Mouse (Mus musculus) myocyte (in vitro differentiated cells): Measurements from ENCODE around the gene Mctp2. TPM values are rescaled to one million over a fixed set of nuclear protein-coding genes. Genes with fewer than 3 reads are reported as not detected.

Source experiments
- H3K27me3 ChIP-seq: one replicate; pipeline ENCODE4 v1.6.1; 2011; ENCODE audit not compliant: control insufficient read depth, insufficient read depth, insufficient read length
- H3K36me3 ChIP-seq: one replicate; pipeline ENCODE4 v1.6.1; 2011; ENCODE audit not compliant: control insufficient read depth, insufficient read depth
- H3K4me2 ChIP-seq: one replicate; pipeline ENCODE4 v1.6.1; 2011; ENCODE audit warnings: low read depth, control low read depth
- H3K4me3 ChIP-seq: one replicate; pipeline ENCODE4 v1.5.1; 2011; ENCODE audit warnings: mild to moderate bottlenecking, control low read depth, moderate library complexity
- H3K79me2 ChIP-seq: one replicate; pipeline ENCODE4 v1.6.1; 2011; ENCODE audit not compliant: control insufficient read depth, insufficient read depth
- H3ac ChIP-seq: one replicate; pipeline ENCODE4 v1.6.1; 2011; ENCODE audit not compliant: control insufficient read depth, insufficient read length
- CEBPB ChIP-seq: IDR thresholded peaks from 2 replicates; pipeline ENCODE4 v1.6.1; 2011; ENCODE audit warnings: mild to moderate bottlenecking, moderate library complexity; ENCODE audit not compliant: poor library complexity, insufficient read depth, severe bottlenecking
- E2F4 ChIP-seq: IDR thresholded peaks from one replicate; pipeline ENCODE4 v1.6.1; 2011; ENCODE audit warnings: mild to moderate bottlenecking, control low read depth, moderate library complexity; ENCODE audit not compliant: insufficient read depth
- MAX ChIP-seq: IDR thresholded peaks from one replicate; pipeline ENCODE4 v1.6.1; 2011; ENCODE audit warnings: low read depth, mild to moderate bottlenecking, control low read depth
- MYOD1 ChIP-seq, 3 experiments: IDR thresholded peaks; one replicate each; pipeline ENCODE4 v1.6.1; 2011; ENCODE audit warnings: control low read depth in 2 of 3, low read depth in 2 of 3, mild to moderate bottlenecking in 2 of 3, moderate library complexity in 1 of 3; ENCODE audit not compliant: insufficient read length in 2 of 3, control insufficient read depth in 1 of 3
- MYOG ChIP-seq, 3 experiments: IDR thresholded peaks; one replicate each; pipeline ENCODE4 v1.6.1; 2011; ENCODE audit warnings: control low read depth in 2 of 3, low read depth in 2 of 3, mild to moderate bottlenecking in 2 of 3; ENCODE audit not compliant: insufficient read length in 2 of 3, control insufficient read depth in 1 of 3, insufficient read depth in 1 of 3
- POLR2A ChIP-seq: IDR thresholded peaks from one replicate; pipeline ENCODE4 v1.6.1; 2011; ENCODE audit warnings: low read depth, mild to moderate bottlenecking, control low read depth, moderate library complexity; ENCODE audit not compliant: insufficient read length
- POLR2AphosphoS2 ChIP-seq: IDR thresholded peaks from one replicate; pipeline ENCODE4 v1.6.1; 2011; ENCODE audit warnings: low read depth, control low read depth; ENCODE audit not compliant: insufficient read length
- REST ChIP-seq: IDR thresholded peaks from one replicate; pipeline ENCODE4 v1.6.1; 2011; ENCODE audit warnings: mild to moderate bottlenecking, control low read depth, moderate library complexity; ENCODE audit not compliant: insufficient read depth, insufficient read length
- SRF ChIP-seq: IDR thresholded peaks from one replicate; pipeline ENCODE4 v1.6.1; 2011; ENCODE audit warnings: low read depth; ENCODE audit not compliant: control insufficient read depth, insufficient read length
- TCF12 ChIP-seq: IDR thresholded peaks from one replicate; pipeline ENCODE4 v1.6.1; 2011; ENCODE audit warnings: mild to moderate bottlenecking, control low read depth; ENCODE audit not compliant: poor library complexity, insufficient read depth, severe bottlenecking
- TCF3 ChIP-seq: IDR thresholded peaks from one replicate; pipeline ENCODE4 v1.6.1; 2011; ENCODE audit warnings: low read depth, control low read depth; ENCODE audit not compliant: insufficient read length
- USF1 ChIP-seq: IDR thresholded peaks from one replicate; pipeline ENCODE4 v1.6.1; 2011; ENCODE audit warnings: low read depth, mild to moderate bottlenecking, control low read depth, moderate library complexity
- polyA plus RNA-seq: library from polyadenylated mRNA; unstranded; fragments of >200 nt; fragmentation: generic; extraction: Trizol; gene quantifications from one replicate; pipeline ENCODE4 v1.2.1, GENCODE M21; 2012; ENCODE audit warnings: missing spikeins

Mctp2 gene
- polyA plus RNA-seq, 1 experiment: 0.18 TPM

DNA sequence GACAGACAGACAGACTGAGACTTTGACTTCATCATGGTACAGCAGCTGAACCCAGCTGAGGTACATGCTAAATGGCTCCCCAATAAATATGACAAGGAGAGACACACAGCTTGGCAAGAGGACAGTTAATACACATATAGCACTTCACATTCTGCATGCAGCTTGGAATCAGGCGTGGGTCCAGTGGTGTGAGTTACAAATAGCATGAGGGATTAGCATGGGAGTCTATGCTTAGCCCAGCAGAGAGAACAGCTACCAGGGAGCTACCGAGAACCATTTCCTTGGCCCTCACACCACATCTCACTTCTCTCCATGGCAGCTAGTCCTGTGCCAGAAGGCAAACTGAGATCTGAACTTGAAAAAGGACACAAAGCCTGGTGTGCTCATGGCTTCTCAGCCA, 137.1 kb downstream of the Mctp2 start:
- no peak for TF ChIP-seq MYOG (IDR thresholded peaks at IDR 0.05; ENCODE audit: control insufficient read depth in 1 of 3, insufficient read depth in 1 of 3, insufficient read length in 2 of 3, low read depth in 2 of 3)
- TF ChIP-seq POLR2AphosphoS2: no peak
- no peak for TF ChIP-seq REST
- no peak for TF ChIP-seq TCF12
- no peak for TF ChIP-seq POLR2A
- no peak for TF ChIP-seq USF1
- no peak for TF ChIP-seq SRF
- no peak for TF ChIP-seq TCF3
- TF ChIP-seq CEBPB: no peak
- no peak for TF ChIP-seq MAX
- no peak for TF ChIP-seq MYOD1 (IDR thresholded peaks at IDR 0.05; ENCODE audit: control insufficient read depth in 1 of 3, insufficient read length in 2 of 3, low read depth in 2 of 3)
- no peak for TF ChIP-seq E2F4
- Histone ChIP-seq H3K4me2 (no peak overlapping the region), H3K4me3 (no peak overlapping the region), H3K36me3 (no peaks in the 10 kb centered on the region), H3ac (no peak overlapping the region), H3K79me2 (no peaks in the 10 kb centered on the region), H3K27me3 (no peaks in the 10 kb centered on the region)

DNA sequence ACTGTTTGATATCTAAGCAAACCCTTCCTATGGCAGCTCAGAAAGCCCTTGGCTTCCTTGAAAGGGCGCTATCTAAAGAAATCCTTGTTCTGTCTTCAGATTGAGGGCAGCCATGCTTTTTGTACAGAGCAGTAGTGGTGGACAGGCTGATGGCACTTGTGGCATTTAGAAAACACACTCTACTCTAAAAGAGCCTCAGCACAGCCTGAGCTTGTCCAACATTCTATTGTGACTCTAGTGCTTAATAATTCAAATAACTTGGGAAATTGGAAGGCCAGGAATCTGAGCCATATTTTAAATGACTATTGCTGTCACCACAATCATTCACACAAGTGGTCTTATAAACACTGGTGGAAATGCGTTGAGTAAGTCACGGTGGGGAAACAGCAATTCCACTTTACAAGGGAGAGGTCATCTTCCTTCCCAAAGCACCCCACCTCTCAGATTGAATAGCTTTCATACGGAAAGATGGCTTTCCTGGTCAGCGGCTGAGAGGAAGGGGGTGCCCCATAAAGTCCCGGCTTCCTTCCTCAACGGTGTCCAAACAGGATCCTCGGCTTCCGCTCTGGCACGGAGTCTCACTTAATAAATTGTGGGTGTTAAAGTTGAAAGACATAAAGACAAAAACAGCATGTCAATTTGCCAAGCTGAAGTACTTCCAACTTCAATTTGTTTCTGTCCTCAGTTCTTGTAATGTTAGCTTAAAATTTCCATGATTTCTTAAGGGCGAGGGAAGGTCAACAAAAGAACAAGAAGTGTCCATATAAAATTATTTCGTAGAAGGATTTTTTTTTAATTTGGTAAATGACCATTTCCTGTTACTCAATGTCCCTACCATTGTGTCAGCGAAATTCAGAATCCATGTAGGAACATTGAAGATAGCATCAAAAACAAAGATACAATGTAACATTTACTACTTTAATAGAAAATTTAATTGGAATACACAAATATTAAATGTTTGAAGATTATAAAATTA, 140.4 kb downstream of the Mctp2 start:
- Histone ChIP-seq H3K4me3 (no peak overlapping the region), H3K36me3 (no peaks in the 10 kb centered on the region), H3ac (no peak overlapping the region), H3K79me2 (no peaks in the 10 kb centered on the region), H3K27me3 (no peaks in the 10 kb centered on the region), H3K4me2 (no peak overlapping the region)
- TF ChIP-seq TCF12 (no peak), TCF3 (no peak), MAX (no peak), E2F4 (no peak), SRF (no peak), POLR2A (no peak), POLR2AphosphoS2 (no peak), REST (no peak), MYOD1 (IDR thresholded peaks at IDR 0.05; ENCODE audit: control insufficient read depth in 1 of 3, insufficient read length in 2 of 3, low read depth in 2 of 3) (no peak), USF1 (no peak), CEBPB (no peak), MYOG (IDR thresholded peaks at IDR 0.05; ENCODE audit: control insufficient read depth in 1 of 3, insufficient read depth in 1 of 3, insufficient read length in 2 of 3, low read depth in 2 of 3) (no peak)

DNA sequence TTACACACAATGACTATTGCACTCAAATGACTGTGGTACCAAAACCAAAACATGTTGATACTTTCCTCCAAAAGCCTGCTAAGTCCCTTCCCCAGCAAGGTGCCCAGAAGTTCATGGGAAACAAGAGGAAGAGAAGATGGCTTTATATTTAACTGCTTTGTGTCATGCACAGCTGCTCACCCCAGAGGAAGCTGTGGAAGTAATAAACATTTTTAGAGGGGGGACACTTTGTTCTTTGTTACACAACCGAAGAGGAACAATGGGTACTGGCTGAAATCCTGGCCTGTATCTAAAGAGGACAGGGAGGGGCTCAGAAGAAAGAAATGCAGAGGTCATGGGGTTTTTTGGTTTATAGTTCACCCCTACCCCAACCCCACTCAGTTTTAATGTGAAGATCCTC, 144.2 kb downstream of the Mctp2 start:
- TF ChIP-seq USF1 (no peak), TCF3 (no peak), MAX (no peak), SRF (no peak), E2F4 (no peak), POLR2AphosphoS2 (no peak), TCF12 (no peak), MYOG (IDR thresholded peaks at IDR 0.05; ENCODE audit: control insufficient read depth in 1 of 3, insufficient read depth in 1 of 3, insufficient read length in 2 of 3, low read depth in 2 of 3) (no peak), POLR2A (no peak), MYOD1 (IDR thresholded peaks at IDR 0.05; ENCODE audit: control insufficient read depth in 1 of 3, insufficient read length in 2 of 3, low read depth in 2 of 3) (no peak), CEBPB (no peak), REST (no peak)
- Histone ChIP-seq H3K36me3 (no peaks in the 10 kb centered on the region), H3ac (no peak overlapping the region), H3K27me3 (no peaks in the 10 kb centered on the region), H3K4me3 (no peak overlapping the region), H3K4me2 (no peak overlapping the region), H3K79me2 (no peaks in the 10 kb centered on the region)

DNA sequence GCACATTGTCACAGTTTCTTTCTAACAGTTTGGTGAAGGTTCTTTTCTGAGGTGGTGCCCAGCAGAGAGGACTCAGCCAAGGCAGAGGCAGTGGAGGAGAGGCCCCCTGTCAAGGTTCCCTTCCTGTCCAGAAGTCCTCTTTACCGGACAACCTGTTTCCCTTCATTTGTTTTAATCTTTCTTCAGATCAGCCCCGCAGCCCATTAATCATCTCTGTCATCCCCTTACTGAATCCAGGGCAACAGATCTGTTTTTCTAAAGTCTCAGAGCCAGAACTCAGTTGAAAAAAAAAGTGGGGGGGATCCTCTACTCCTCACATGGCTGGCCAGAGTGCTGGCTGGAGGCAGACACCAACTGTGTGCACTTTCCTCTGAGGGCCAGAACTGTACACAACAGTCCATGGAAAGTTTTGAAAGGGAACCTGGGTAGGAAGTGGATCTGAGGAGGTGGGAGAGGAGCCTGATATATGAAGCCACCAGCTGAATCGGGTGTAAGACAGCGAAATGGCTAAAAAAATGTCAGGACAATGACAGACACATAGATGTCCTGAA, 146.8 kb downstream of the Mctp2 start:
- Histone ChIP-seq H3ac (no peak overlapping the region), H3K79me2 (no peaks in the 10 kb centered on the region), H3K4me2 (no peak overlapping the region), H3K36me3 (no peaks in the 10 kb centered on the region), H3K27me3 (no peaks in the 10 kb centered on the region), H3K4me3 (no peak overlapping the region)
- TF ChIP-seq POLR2A (no peak), SRF (no peak), REST (no peak), TCF12 (no peak)
